Mouse (Mus musculus) megakaryocyte, embryonic 14.5 days (primary cell): Measurements from ENCODE around the gene Lrrc56.

Source experiments
- FLI1 ChIP-seq: IDR thresholded peaks from 2 replicates; pipeline ENCODE4 v1.6.1; 2012; ENCODE audit warnings: low read length, inconsistent platforms, mixed read lengths
- GATA1 ChIP-seq: IDR thresholded peaks from 3 replicates; pipeline ENCODE4 v1.6.1; 2012; ENCODE audit warnings: mixed read lengths, low read length, inconsistent platforms, borderline replicate concordance

GRCm38 (mm10) chr7:141226535-141226934 lies 32.6 kb downstream of the Lrrc56 start:
- TF ChIP-seq GATA1 (no peak), FLI1 (no peak)
